In genomic region chr1:183043161-183043812, GRCm38 (mm10) we compare ENCODE assay signal across 9 mouse cellular contexts.
A peak's percentile ranks its signal among the peaks of the same experiment; 100 is the strongest.
DNase-seq lines count a peak whose midpoint lies in the region; ATAC-seq lines count a peak whose summit lies in the region.
"Had no signal": no experiment of that assay in that cellular context is flagged by ENCODE, and none has a peak within 500 bp of the region (broad histone marks: within the 10 kb centered on the region; RNA-seq: fewer than 3 reads in every experiment).

No protein-coding gene starts in this region.

- no peak overlapping the region for H3K9ac ChIP-seq in hindbrain, embryonic 16.5 days (ENCODE audit: low read depth, low read length)
- no peak overlapping the region for H3K9ac ChIP-seq in hindbrain, embryonic 11.5 days (ENCODE audit: low read depth, low read length)
- H3K9ac ChIP-seq in heart, embryonic 13.5 days: 0 out of 2 replicates have a peak overlapping the region, but pooled peaks have one; percentile 34
- H3K9ac ChIP-seq in forebrain, embryonic 15.5 days (replicated peaks): no peak overlapping the region

- H3K36me3 ChIP-seq in hindbrain, embryonic 16.5 days (ENCODE audit: control insufficient read depth, insufficient read depth, low read length): no peaks in the 10 kb centered on the region
- no peaks in the 10 kb centered on the region for H3K36me3 ChIP-seq in hindbrain, embryonic 11.5 days (ENCODE audit: control insufficient read depth, insufficient read depth, low read length)
- H3K36me3 ChIP-seq in heart, embryonic 13.5 days: no peaks in the 10 kb centered on the region
- H3K36me3 ChIP-seq in forebrain, embryonic 15.5 days: no peaks in the 10 kb centered on the region

- DNase-seq in hindbrain, embryonic 11.5 days (ENCODE audit: low spot score): no peak
- peak; percentile 85 for DNase-seq in brain, adult 2 months (ENCODE audit: low read depth, low spot score)
- DNase-seq in left cerebral cortex, postnatal 25 days (ENCODE audit: low spot score in 2 of 2): peak; percentile 59 to 94
- DNase-seq in adrenal gland, postnatal 4 days (ENCODE audit: low spot score in 2 of 2): no peak
- DNase-seq: thymus, postnatal 36 days had no signal

- no peak overlapping the region for H3K4me2 ChIP-seq in hindbrain, embryonic 16.5 days (ENCODE audit: low read length)
- H3K4me2 ChIP-seq in hindbrain, embryonic 11.5 days (replicated peaks; ENCODE audit: low read depth, low read length): no peak overlapping the region
- H3K4me2 ChIP-seq in heart, embryonic 13.5 days: peak overlapping the region; percentile 42
- H3K4me2 ChIP-seq in forebrain, embryonic 15.5 days (replicated peaks): no peak overlapping the region

- H3K4me1 ChIP-seq in hindbrain, embryonic 16.5 days (ENCODE audit: control insufficient read depth, insufficient read depth, low read depth, low read length): peaks cover 16% of the 10 kb centered on the region
- H3K4me1 ChIP-seq in hindbrain, embryonic 11.5 days (replicated peaks; ENCODE audit: control insufficient read depth, insufficient read depth, low read length): no peaks in the 10 kb centered on the region
- peaks cover 55% of the 10 kb centered on the region for H3K4me1 ChIP-seq in heart, embryonic 13.5 days
- H3K4me1 ChIP-seq in forebrain, embryonic 15.5 days: peaks cover 24% of the 10 kb centered on the region

- H3K9me3 ChIP-seq in hindbrain, embryonic 16.5 days (ENCODE audit: control insufficient read depth, low read length): peaks cover 3% of the 10 kb centered on the region; the same call in 1 of the 2 replicates
- no peaks in the 10 kb centered on the region for H3K9me3 ChIP-seq in hindbrain, embryonic 11.5 days (ENCODE audit: control insufficient read depth, low read length)
- no peaks in the 10 kb centered on the region for H3K9me3 ChIP-seq in heart, embryonic 13.5 days
- H3K9me3 ChIP-seq in forebrain, embryonic 15.5 days: no peaks in the 10 kb centered on the region

- H3K27me3 ChIP-seq in hindbrain, embryonic 16.5 days (replicated peaks; ENCODE audit: control insufficient read depth, insufficient read depth, low read length): 0 out of 2 replicates have a peak, but pooled peaks cover 3% of the 10 kb centered on the region
- no peaks in the 10 kb centered on the region for H3K27me3 ChIP-seq in hindbrain, embryonic 11.5 days (ENCODE audit: control insufficient read depth, insufficient read depth, low read length)
- H3K27me3 ChIP-seq in heart, embryonic 13.5 days (replicated peaks): 0 out of 2 replicates have a peak, but pooled peaks cover 3% of the 10 kb centered on the region
- H3K27me3 ChIP-seq in forebrain, embryonic 15.5 days: peaks cover 48% of the 10 kb centered on the region

- no peak overlapping the region for H3K27ac ChIP-seq in hindbrain, embryonic 16.5 days (ENCODE audit: low read depth, low read length)
- H3K27ac ChIP-seq in hindbrain, embryonic 11.5 days (ENCODE audit: low read depth, low read length): no peak overlapping the region
- H3K27ac ChIP-seq in heart, embryonic 13.5 days (replicated peaks): peak overlapping the region; percentile 49
- H3K27ac ChIP-seq in forebrain, embryonic 15.5 days (replicated peaks): no peak overlapping the region

- intact Hi-C loops in left cerebral cortex, postnatal 25 days (cut with DNase I): no loop called here

- WGBS in hindbrain, embryonic 16.5 days: 71% methylated on average over 13 of the region's 13 CpGs
- 72% methylated on average over 13 of the region's 13 CpGs for WGBS in hindbrain, embryonic 11.5 days
- 47% methylated on average over 13 of the region's 13 CpGs for WGBS in heart, embryonic 13.5 days
- 78% methylated on average over 13 of the region's 13 CpGs for WGBS in forebrain, embryonic 15.5 days

- no peak overlapping the region for H3K4me3 ChIP-seq in hindbrain, embryonic 16.5 days (ENCODE audit: low read length)
- H3K4me3 ChIP-seq in hindbrain, embryonic 11.5 days (ENCODE audit: low read depth, low read length): no peak overlapping the region
- no peak overlapping the region for H3K4me3 ChIP-seq in heart, embryonic 13.5 days
- no peak overlapping the region for H3K4me3 ChIP-seq in forebrain, embryonic 15.5 days

- 0 out of 2 replicates have a peak, but pooled peaks have one; percentile 16 for ATAC-seq in hindbrain, embryonic 16.5 days
- no peak for ATAC-seq in hindbrain, embryonic 11.5 days (ENCODE audit: low FRiP score)
- ATAC-seq in heart, embryonic 13.5 days (ENCODE audit: extremely low read depth, insufficient number of reproducible peaks, low FRiP score, low TSS enrichment): no peak
- no peak for ATAC-seq in forebrain, embryonic 15.5 days (replicated peaks)
- no peak for ATAC-seq in megakaryocyte-erythroid progenitor cell, adult 5-6 weeks (replicated peaks; ENCODE audit: low FRiP score, low TSS enrichment, poor library complexity, severe bottlenecking)

Comparison
In these comparisons a context has a peak if more than half of its experiments do, and no peak if none do; other contexts are left out.
1. DNase-seq: peak in brain, adult 2 months (single experiment) and left cerebral cortex, postnatal 25 days (2 of 2); none in hindbrain, embryonic 11.5 days (single experiment) and adrenal gland, postnatal 4 days (0 of 2).